Mouse (Mus musculus): ENCODE data around the gene Slc15a5. TPM values are rescaled to one million over a fixed set of nuclear protein-coding genes. Genes with fewer than 3 reads are reported as not detected.

Slc15a5 gene
- polyA plus RNA-seq, 1 experiment from 2014 or later = not detected

DNA sequence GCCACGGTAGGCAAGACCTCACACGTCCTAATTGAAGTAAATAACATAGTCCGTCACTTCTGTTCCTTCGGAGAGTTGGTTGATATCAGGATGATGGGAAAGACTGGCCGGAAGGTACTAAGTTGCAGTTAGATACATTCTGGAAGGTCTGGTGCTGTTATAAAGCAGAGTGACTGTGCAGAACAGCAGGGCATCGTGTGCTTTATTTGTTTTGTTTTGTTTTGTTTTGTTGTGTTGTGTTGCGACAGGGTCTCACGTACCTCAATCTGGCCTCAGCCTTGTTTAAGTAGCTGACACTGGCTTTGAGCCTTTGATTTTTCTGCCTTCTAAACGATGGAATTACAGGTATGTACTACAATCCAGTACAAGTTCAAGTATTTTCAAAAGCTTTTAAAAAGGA lies 26.0 kb downstream of the Slc15a5 start:
- no peak overlapping the region for H3K27ac ChIP-seq (replicated peaks)
- H3K4me1 ChIP-seq (replicated peaks; ENCODE audit: control insufficient read depth, insufficient read depth) = no peaks in the 10 kb centered on the region
- no peak for TF ChIP-seq EP300 (optimal IDR thresholded peaks at IDR 0.05)
- TF ChIP-seq CTCF (IDR thresholded peaks at IDR 0.05; ENCODE audit: low read depth) = no peak
- no peaks in the 10 kb centered on the region for H3K27me3 ChIP-seq (ENCODE audit: control insufficient read depth, insufficient read depth, low read length)
- ATAC-seq (ENCODE audit: low FRiP score, low TSS enrichment) (no peak), DNase-seq (ENCODE audit: low spot score) (no peak)
- no peaks in the 10 kb centered on the region for H3K36me3 ChIP-seq (ENCODE audit: control insufficient read depth, insufficient read depth, low read length)
- 81% methylated on average over 9 of the region's 9 CpGs for WGBS
- H3K4me2 ChIP-seq (replicated peaks; ENCODE audit: low read depth) = no peak overlapping the region
- H3K9ac ChIP-seq (ENCODE audit: low read length) = no peak overlapping the region
- no peaks in the 10 kb centered on the region for H3K9me3 ChIP-seq (ENCODE audit: control insufficient read depth, low read length)
- H3K4me3 ChIP-seq (ENCODE audit: low read depth, low read length) = no peak overlapping the region

DNA sequence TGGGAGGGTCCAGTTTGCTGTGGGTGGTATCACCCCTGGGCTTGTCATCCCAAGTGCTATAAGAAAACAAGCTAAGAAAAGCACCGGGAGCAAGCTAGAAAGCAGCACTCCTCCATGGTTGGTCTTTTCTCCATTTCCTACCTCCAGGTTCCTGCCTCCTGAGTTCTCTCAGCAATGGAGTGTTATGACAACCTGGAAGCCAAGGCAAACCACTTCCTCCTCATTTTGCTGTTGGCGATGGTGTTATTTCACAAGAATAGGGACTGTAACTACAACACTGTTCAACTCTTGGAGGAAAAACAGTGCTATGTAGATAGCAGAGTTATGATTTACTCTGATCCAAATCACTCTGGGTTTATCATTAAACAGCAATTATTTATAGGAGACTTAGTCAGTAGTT lies 34.4 kb downstream of the Slc15a5 start:
- no peak overlapping the region for H3K27ac ChIP-seq (replicated peaks)
- TF ChIP-seq CTCF (IDR thresholded peaks at IDR 0.05; ENCODE audit: low read depth) (no peak), EP300 (optimal IDR thresholded peaks at IDR 0.05) (no peak)
- 85% methylated on average over 2 of the region's 2 CpGs for WGBS
- H3K36me3 ChIP-seq (ENCODE audit: control insufficient read depth, insufficient read depth, low read length) = no peaks in the 10 kb centered on the region
- DNase-seq (ENCODE audit: low spot score) = no peak
- H3K9ac ChIP-seq (ENCODE audit: low read length) = no peak overlapping the region
- H3K4me1 ChIP-seq (replicated peaks; ENCODE audit: control insufficient read depth, insufficient read depth) = no peaks in the 10 kb centered on the region
- H3K9me3 ChIP-seq (ENCODE audit: control insufficient read depth, low read length) = no peaks in the 10 kb centered on the region
- no peak overlapping the region for H3K4me2 ChIP-seq (replicated peaks; ENCODE audit: low read depth)
- ATAC-seq (ENCODE audit: low FRiP score, low TSS enrichment) = no peak
- no peak overlapping the region for H3K4me3 ChIP-seq (ENCODE audit: low read depth, low read length)
- H3K27me3 ChIP-seq (ENCODE audit: control insufficient read depth, insufficient read depth, low read length) = no peaks in the 10 kb centered on the region

DNA sequence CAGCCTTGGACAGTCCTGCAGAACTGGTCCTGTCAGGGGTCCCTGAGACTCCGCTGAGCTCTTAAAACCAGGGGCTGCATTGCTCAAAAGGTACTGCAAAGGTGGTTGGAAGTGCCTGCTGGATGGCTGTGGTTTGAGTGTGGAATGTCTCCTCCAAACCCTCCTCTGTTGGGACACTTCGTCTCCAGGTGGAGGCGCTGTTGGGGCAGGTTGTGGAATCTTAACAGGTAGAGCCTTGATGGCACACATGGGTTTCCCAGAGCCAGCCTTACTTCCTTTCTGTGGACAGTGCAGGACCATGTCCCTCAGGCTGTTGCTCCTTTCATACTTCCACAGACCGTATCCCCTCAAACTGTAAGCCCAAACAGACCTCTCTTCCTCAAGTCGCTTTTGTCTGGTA lies 36.8 kb downstream of the Slc15a5 start:
- 93% methylated on average over 5 of the region's 5 CpGs for WGBS
- H3K27ac ChIP-seq (replicated peaks) = no peak overlapping the region
- no peaks in the 10 kb centered on the region for H3K27me3 ChIP-seq (ENCODE audit: control insufficient read depth, insufficient read depth, low read length)
- H3K4me1 ChIP-seq (replicated peaks; ENCODE audit: control insufficient read depth, insufficient read depth) = no peaks in the 10 kb centered on the region
- no peak for TF ChIP-seq EP300 (optimal IDR thresholded peaks at IDR 0.05)
- no peak for TF ChIP-seq CTCF (IDR thresholded peaks at IDR 0.05; ENCODE audit: low read depth)
- no peak overlapping the region for H3K4me2 ChIP-seq (replicated peaks; ENCODE audit: low read depth)
- no peak for ATAC-seq (ENCODE audit: low FRiP score, low TSS enrichment)
- no peaks in the 10 kb centered on the region for H3K36me3 ChIP-seq (ENCODE audit: control insufficient read depth, insufficient read depth, low read length)
- no peak overlapping the region for H3K4me3 ChIP-seq (ENCODE audit: low read depth, low read length)
- no peak for DNase-seq (ENCODE audit: low spot score)
- no peak overlapping the region for H3K9ac ChIP-seq (ENCODE audit: low read length)
- no peaks in the 10 kb centered on the region for H3K9me3 ChIP-seq (ENCODE audit: control insufficient read depth, low read length)

DNA sequence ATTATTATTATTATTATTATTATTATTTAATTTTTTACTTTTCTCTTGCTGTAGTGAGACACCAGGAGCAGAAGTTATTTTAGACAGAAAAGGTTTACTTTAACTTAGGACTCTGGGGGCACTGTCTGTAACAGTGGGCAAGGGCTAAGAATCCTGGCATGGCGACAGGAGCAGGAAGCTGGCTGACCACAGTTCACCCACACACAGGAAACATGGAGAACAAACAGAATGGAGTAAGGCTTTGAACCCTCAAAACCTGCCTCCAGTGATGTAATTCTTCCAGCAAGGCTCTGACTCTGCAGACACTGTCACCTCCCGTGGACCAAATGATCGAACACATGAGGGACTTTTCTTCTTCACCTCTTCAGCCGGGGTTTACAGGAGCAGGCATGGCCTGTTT lies 37.9 kb downstream of the Slc15a5 start:
- H3K4me2 ChIP-seq (replicated peaks; ENCODE audit: low read depth) = no peak overlapping the region
- ATAC-seq (ENCODE audit: low FRiP score, low TSS enrichment) = no peak
- WGBS = 87% methylated on average over 4 of the region's 4 CpGs

DNA sequence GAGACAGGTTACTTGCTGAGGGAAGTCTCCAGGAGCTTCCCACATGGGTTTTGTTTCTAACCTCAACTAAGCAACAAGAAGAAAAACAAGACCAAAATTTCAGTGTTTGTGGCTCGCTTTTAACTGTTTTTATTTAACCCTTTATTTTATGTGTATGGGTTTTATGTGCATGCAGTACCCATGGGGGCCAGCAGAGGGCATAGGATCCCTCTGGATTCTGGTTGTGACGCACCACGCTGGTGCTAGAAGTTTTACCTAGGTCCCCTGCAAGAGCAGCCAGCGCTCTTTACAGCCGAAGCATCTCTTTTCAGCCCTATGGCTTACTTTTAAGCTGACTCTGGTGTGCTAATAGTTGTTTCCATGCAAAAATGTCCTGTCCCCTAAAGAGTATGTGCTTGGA lies 42.1 kb downstream of the Slc15a5 start:
- Histone ChIP-seq H3K9me3 (ENCODE audit: control insufficient read depth, low read length) (no peaks in the 10 kb centered on the region), H3K36me3 (ENCODE audit: control insufficient read depth, insufficient read depth, low read length) (no peaks in the 10 kb centered on the region), H3K4me2 (replicated peaks; ENCODE audit: low read depth) (no peak overlapping the region), H3K27me3 (ENCODE audit: control insufficient read depth, insufficient read depth, low read length) (no peaks in the 10 kb centered on the region), H3K27ac (replicated peaks) (no peak overlapping the region), H3K4me1 (replicated peaks; ENCODE audit: control insufficient read depth, insufficient read depth) (no peaks in the 10 kb centered on the region), H3K4me3 (ENCODE audit: low read depth, low read length) (no peak overlapping the region), H3K9ac (ENCODE audit: low read length) (no peak overlapping the region)
- DNase-seq (ENCODE audit: low spot score) (no peak), ATAC-seq (ENCODE audit: low FRiP score, low TSS enrichment) (no peak)
- TF ChIP-seq CTCF (IDR thresholded peaks at IDR 0.05; ENCODE audit: low read depth) (peak; percentile 45), EP300 (optimal IDR thresholded peaks at IDR 0.05) (no peak)
- 86% methylated on average over 5 of the region's 5 CpGs for WGBS

More for the DNA sequence above, 37.9 kb downstream of the Slc15a5 start:
- Histone ChIP-seq H3K4me1 (replicated peaks; ENCODE audit: control insufficient read depth, insufficient read depth) (no peaks in the 10 kb centered on the region), H3K4me3 (ENCODE audit: low read depth, low read length) (no peak overlapping the region), H3K36me3 (ENCODE audit: control insufficient read depth, insufficient read depth, low read length) (no peaks in the 10 kb centered on the region), H3K9ac (ENCODE audit: low read length) (no peak overlapping the region), H3K27me3 (ENCODE audit: control insufficient read depth, insufficient read depth, low read length) (no peaks in the 10 kb centered on the region), H3K27ac (replicated peaks) (no peak overlapping the region), H3K9me3 (ENCODE audit: control insufficient read depth, low read length) (no peaks in the 10 kb centered on the region)
- no peak for TF ChIP-seq CTCF (IDR thresholded peaks at IDR 0.05; ENCODE audit: low read depth)
- TF ChIP-seq EP300 (optimal IDR thresholded peaks at IDR 0.05) = no peak
- DNase-seq (ENCODE audit: low spot score) = no peak

DNA sequence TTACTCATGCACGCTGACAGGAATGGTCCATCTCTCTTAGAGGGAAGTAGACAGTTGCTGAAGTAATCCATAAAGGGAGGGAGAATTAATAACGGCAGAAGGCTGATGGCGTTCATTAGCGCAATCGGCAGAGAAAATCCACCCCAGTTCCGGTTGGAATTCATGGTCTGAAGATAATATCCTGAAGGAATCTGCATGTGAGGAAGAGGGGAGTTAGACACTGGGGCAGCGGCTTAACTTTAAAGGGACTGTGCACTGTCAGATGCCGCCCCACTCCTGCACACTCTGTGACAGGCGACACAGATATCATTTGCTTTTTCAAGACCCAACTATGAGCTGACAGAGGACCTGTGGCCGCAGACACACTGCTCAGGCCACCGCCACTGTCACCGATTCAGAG lies 42.8 kb downstream of the Slc15a5 start:
- TF ChIP-seq EP300 (optimal IDR thresholded peaks at IDR 0.05) = no peak
- no peak for TF ChIP-seq CTCF (IDR thresholded peaks at IDR 0.05; ENCODE audit: low read depth)
- H3K36me3 ChIP-seq (ENCODE audit: control insufficient read depth, insufficient read depth, low read length) = no peaks in the 10 kb centered on the region
- H3K9ac ChIP-seq (ENCODE audit: low read length) = no peak overlapping the region
- ATAC-seq (ENCODE audit: low FRiP score, low TSS enrichment) (no peak), DNase-seq (ENCODE audit: low spot score) (no peak)
- WGBS = 91% methylated on average over 12 of the region's 12 CpGs
- no peaks in the 10 kb centered on the region for H3K27me3 ChIP-seq (ENCODE audit: control insufficient read depth, insufficient read depth, low read length)
- no peak overlapping the region for H3K27ac ChIP-seq (replicated peaks)
- no peak overlapping the region for H3K4me3 ChIP-seq (ENCODE audit: low read depth, low read length)
- no peaks in the 10 kb centered on the region for H3K9me3 ChIP-seq (ENCODE audit: control insufficient read depth, low read length)
- H3K4me2 ChIP-seq (replicated peaks; ENCODE audit: low read depth) = no peak overlapping the region
- H3K4me1 ChIP-seq (replicated peaks; ENCODE audit: control insufficient read depth, insufficient read depth) = no peaks in the 10 kb centered on the region

All from stomach, postnatal 0 days (tissue).